Mouse (Mus musculus) olfactory bulb, adult 2 months (tissue): ENCODE measurements around the gene 1700017B05Rik.

Experiments used
- CTCF ChIP-seq: fragments of 200-500 bp; IDR thresholded peaks from 2 replicates; pipeline ENCODE4 v1.5.1; 2012; ENCODE audit warnings: low read depth, mild to moderate bottlenecking, low read length, moderate library complexity; ENCODE audit not compliant: insufficient read depth
- POLR2A ChIP-seq: fragments of 200-500 bp; IDR thresholded peaks from 2 replicates; pipeline ENCODE4 v1.6.1; 2012; ENCODE audit warnings: mild to moderate bottlenecking, low read depth, low read length, moderate library complexity; ENCODE audit not compliant: insufficient read depth

DNA sequence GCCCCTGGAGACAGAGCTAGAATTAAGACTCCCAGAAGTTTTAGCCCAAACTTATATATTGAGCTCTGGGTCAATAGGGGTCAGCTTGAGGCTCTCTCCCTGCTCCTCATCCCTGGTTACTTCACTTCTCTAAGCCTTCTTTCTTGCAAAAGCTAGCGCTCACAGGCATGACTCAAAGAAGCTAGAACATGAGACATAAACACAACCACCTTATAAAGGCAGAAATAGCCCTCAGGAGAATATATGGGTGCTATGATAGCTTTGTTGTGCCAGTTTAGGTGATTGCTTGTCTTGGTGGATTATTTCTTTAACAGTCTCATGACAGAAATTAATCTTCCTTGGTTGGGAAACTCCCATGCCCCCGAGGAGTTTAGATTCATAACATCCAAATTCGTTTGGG, 32.5 kb upstream of the 1700017B05Rik start:
- no peak for TF ChIP-seq CTCF
- no peak for TF ChIP-seq POLR2A
